Mouse (Mus musculus) E14TG2a.4 (cell line): ENCODE results near the gene Dgkb.

ENCODE experiments used
- CTCF ChIP-seq: conservative IDR thresholded peaks from 2 replicates; pipeline ENCODE4 v1.5.1; 2014; ENCODE audit warnings: low read length
- POU5F1 ChIP-seq: IDR thresholded peaks from 2 replicates; pipeline ENCODE4 v1.6.1; 2014; ENCODE audit warnings: low read length, borderline replicate concordance

DNA sequence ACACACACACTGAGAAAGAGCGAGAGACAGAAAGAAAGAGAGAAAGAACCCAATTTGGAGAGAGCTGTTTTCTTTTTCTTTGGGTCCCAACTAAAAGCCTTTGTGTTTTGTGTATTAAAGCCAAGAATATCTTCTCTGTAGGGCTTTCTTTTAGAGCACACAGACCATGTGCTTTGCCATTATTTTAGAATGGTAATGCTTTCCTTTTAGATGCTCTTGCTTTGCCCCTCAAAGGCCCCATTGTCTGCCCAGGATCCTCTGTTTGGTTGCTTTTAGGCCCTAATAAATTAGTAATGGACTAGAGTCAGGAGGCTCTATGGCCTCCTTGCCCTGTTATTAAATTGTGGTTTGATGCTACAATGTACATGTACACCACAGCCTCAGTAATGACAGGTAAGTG is 690.7 kb downstream of the Dgkb start:
- TF ChIP-seq CTCF, result no peak
- TF ChIP-seq POU5F1, result no peak
